9 mouse cellular contexts compared by ENCODE assay signal in genomic region chrX:152146150-152146549, GRCm38 (mm10). TPM values are rescaled to one million over a fixed set of nuclear protein-coding genes. Genes with fewer than 3 reads are reported as not detected.
DNase-seq lines count a peak whose midpoint lies in the region; ATAC-seq lines count a peak whose summit lies in the region.
"Had no signal": no experiment of that assay in that cellular context is flagged by ENCODE, and none has a peak within 500 bp of the region (broad histone marks: within the 10 kb centered on the region; RNA-seq: fewer than 3 reads in every experiment).

No protein-coding gene starts in this region.

- ATAC-seq in heart, embryonic 15.5 days (replicated peaks; ENCODE audit: insufficient number of reproducible peaks, insufficient read depth, low FRiP score, low read depth), result no peak
- ATAC-seq in heart, embryonic 11.5 days (replicated peaks; ENCODE audit: insufficient number of reproducible peaks, low FRiP score, low TSS enrichment), result no peak
- no peak for ATAC-seq in midbrain, embryonic 15.5 days (replicated peaks)

- 12% methylated on average over 1 of the region's 1 CpGs for WGBS in heart, embryonic 15.5 days
- WGBS in heart, embryonic 11.5 days (ENCODE audit: insufficient replicate concordance), result 22% methylated on average over 1 of the region's 1 CpGs
- WGBS in midbrain, embryonic 15.5 days, result 25% methylated on average over 1 of the region's 1 CpGs

- no peaks in the 10 kb centered on the region for H3K36me3 ChIP-seq in heart, embryonic 15.5 days
- no peaks in the 10 kb centered on the region for H3K36me3 ChIP-seq in heart, embryonic 11.5 days (ENCODE audit: control insufficient read depth, insufficient read depth, low read length)
- H3K36me3 ChIP-seq in midbrain, embryonic 15.5 days (replicated peaks), result no peaks in the 10 kb centered on the region

- H3K4me1 ChIP-seq in heart, embryonic 15.5 days (replicated peaks), result peaks cover 21% of the 10 kb centered on the region
- no peaks in the 10 kb centered on the region for H3K4me1 ChIP-seq in heart, embryonic 11.5 days (ENCODE audit: control insufficient read depth, insufficient read depth, low read length)
- peaks cover 14% of the 10 kb centered on the region for H3K4me1 ChIP-seq in midbrain, embryonic 15.5 days

- peak overlapping the region; percentile 69 for H3K4me3 ChIP-seq in heart, embryonic 15.5 days
- H3K4me3 ChIP-seq in heart, embryonic 11.5 days (ENCODE audit: low read depth, low read length), result no peak overlapping the region
- peak overlapping the region; percentile 65 for H3K4me3 ChIP-seq in midbrain, embryonic 15.5 days
- H3K4me3 ChIP-seq: megakaryocyte, embryonic 14.5 days had no signal

- H3K27me3 ChIP-seq in heart, embryonic 15.5 days, result peaks cover 51% of the 10 kb centered on the region
- peaks cover 56% of the 10 kb centered on the region for H3K27me3 ChIP-seq in heart, embryonic 11.5 days (ENCODE audit: control insufficient read depth, insufficient read depth, low read length)
- peaks cover 49% of the 10 kb centered on the region for H3K27me3 ChIP-seq in midbrain, embryonic 15.5 days (replicated peaks)

- DNase-seq in cerebellum, adult 11 months, result peak; percentile 48
- DNase-seq in frontal cortex, postnatal 10 days (ENCODE audit: low spot score in 2 of 2), result peak; percentile 45 to 62
- DNase-seq in testis, postnatal 10 days (ENCODE audit: low spot score), result no peak
- no peak for DNase-seq in gastrocnemius, postnatal 10 days
- DNase-seq in thymus, postnatal 10 days (ENCODE audit: low spot score in 2 of 2), result no peak

- no peaks in the 10 kb centered on the region for H3K9me3 ChIP-seq in heart, embryonic 15.5 days (replicated peaks)
- no peaks in the 10 kb centered on the region for H3K9me3 ChIP-seq in heart, embryonic 11.5 days (replicated peaks; ENCODE audit: control insufficient read depth, low read length)
- H3K9me3 ChIP-seq in midbrain, embryonic 15.5 days, result no peaks in the 10 kb centered on the region

- no peak overlapping the region for H3K9ac ChIP-seq in heart, embryonic 15.5 days
- no peak overlapping the region for H3K9ac ChIP-seq in heart, embryonic 11.5 days (ENCODE audit: low read depth, low read length)
- H3K9ac ChIP-seq in midbrain, embryonic 15.5 days, result no peak overlapping the region

- no peak overlapping the region for H3K27ac ChIP-seq in heart, embryonic 15.5 days
- no peak overlapping the region for H3K27ac ChIP-seq in heart, embryonic 11.5 days (ENCODE audit: low read depth, low read length)
- no peak overlapping the region for H3K27ac ChIP-seq in midbrain, embryonic 15.5 days

- peak overlapping the region; percentile 81 for H3K4me2 ChIP-seq in heart, embryonic 15.5 days
- no peak overlapping the region; the same call in 1 of the 2 replicates for H3K4me2 ChIP-seq in heart, embryonic 11.5 days
- H3K4me2 ChIP-seq in midbrain, embryonic 15.5 days, result peak overlapping the region; percentile 76

RNA-seq across cellular contexts. Expression of gene Iqsec2, which starts 2.1 kb away (rescaled TPM):
- polyA plus RNA-seq in heart, embryonic 15.5 days (2015; fragmentation: Nextera tagmentation; extraction: Ambion mirVana), result 39.9 and 44.0 TPM in 2 replicates
- polyA plus RNA-seq in heart, embryonic 11.5 days (2014; fragmentation: Nextera tagmentation; extraction: Ambion mirVana), result 21.6 and 23.6 TPM in 2 replicates
- 4.8 and 6.3 TPM in 2 replicates for polyA plus RNA-seq in midbrain, embryonic 15.5 days (2015; fragmentation: Nextera tagmentation; extraction: Ambion mirVana)
- total RNA-seq in gastrocnemius, postnatal 10 days (2021), result 10 to 100 TPM; 15.5 to 17.5 TPM

Comparison
In these comparisons a context has a peak if more than half of its experiments do, and no peak if none do; other contexts are left out.
1. DNase-seq: peak in cerebellum, adult 11 months (single experiment) and frontal cortex, postnatal 10 days (2 of 2); none in testis, postnatal 10 days (single experiment), gastrocnemius, postnatal 10 days (single experiment) and thymus, postnatal 10 days (0 of 2).